Comparison of ENCODE assay signal across 15 mouse cellular contexts in genomic region chr15:77851136-77851535, GRCm38 (mm10). TPM values are rescaled to one million over a fixed set of nuclear protein-coding genes. Genes with fewer than 3 reads are reported as not detected.
A peak's percentile ranks its signal among the peaks of the same experiment; 100 is the strongest.
DNase-seq lines count a peak whose midpoint lies in the region; ATAC-seq and TF ChIP-seq lines count a peak whose summit lies in the region.
"Had no signal": no experiment of that assay in that cellular context is flagged by ENCODE, and none has a peak within 500 bp of the region (broad histone marks: within the 10 kb centered on the region; RNA-seq: fewer than 3 reads in every experiment).

No protein-coding gene starts in this region.

- dilution Hi-C loops in CH12.LX (cut with MboI; ENCODE audit: extremely low pct_ligation_motif_present, extremely low pct_unique_long_range_greater_than_20kb, low sequenced_read_pairs), result no loop called here

- WGBS in heart, adult 2 months, result 26% methylated on average over 3 of the region's 3 CpGs
- WGBS in heart, embryonic 10.5 days, result 33% methylated on average over 3 of the region's 3 CpGs
- WGBS in lung, embryonic 16.5 days, result 15% methylated on average over 3 of the region's 3 CpGs

- H3K36me3 ChIP-seq in heart, adult 2 months (ENCODE audit: control insufficient read depth, insufficient read depth, low read length), result no peaks in the 10 kb centered on the region
- no peaks in the 10 kb centered on the region for H3K36me3 ChIP-seq in heart, embryonic 10.5 days
- H3K36me3 ChIP-seq in CH12.LX (replicated peaks in 1 of 2; ENCODE audit: control insufficient read depth in 1 of 2, insufficient read depth in 1 of 2, low read length in 1 of 2), result no peaks in the 10 kb centered on the region
- no peaks in the 10 kb centered on the region for H3K36me3 ChIP-seq in lung, embryonic 16.5 days (ENCODE audit: control insufficient read depth, insufficient read depth, low read length)
- H3K36me3 ChIP-seq: neural tube, embryonic 13.5 days had no signal

- no peak for TF ChIP-seq POLR2A in heart, adult 2 months (IDR thresholded peaks at IDR 0.05; ENCODE audit: insufficient read depth, low read depth, low read length)
- peak; percentile 44; the same call in 1 of the 2 replicates for TF ChIP-seq POLR2A in CH12.LX (IDR thresholded peaks at IDR 0.05; ENCODE audit: low read depth, low read length)

- H3K4me3 ChIP-seq in heart, adult 2 months, result no peak overlapping the region
- H3K4me3 ChIP-seq in heart, embryonic 10.5 days, result no peak overlapping the region
- no peak overlapping the region for H3K4me3 ChIP-seq in CH12.LX (replicated peaks in 1 of 3; ENCODE audit: low read depth in 2 of 3, low read length in 2 of 3, poor library complexity in 1 of 3)
- no peak overlapping the region for H3K4me3 ChIP-seq in lung, embryonic 16.5 days (ENCODE audit: low read length)
- H3K4me3 ChIP-seq: left cerebral cortex, adult 2 months; neural tube, embryonic 13.5 days had no signal

- H3K4me1 ChIP-seq in heart, adult 2 months (ENCODE audit: control insufficient read depth, insufficient read depth, low read length), result peaks cover 2% of the 10 kb centered on the region; the same call in 1 of the 2 replicates
- peaks cover 15% of the 10 kb centered on the region for H3K4me1 ChIP-seq in heart, embryonic 10.5 days
- peaks cover 34 to 64% of the 10 kb centered on the region in 2 experiments for H3K4me1 ChIP-seq in CH12.LX (ENCODE audit: control insufficient read depth in 1 of 2, insufficient read depth in 2 of 2)
- H3K4me1 ChIP-seq in lung, embryonic 16.5 days (replicated peaks; ENCODE audit: control insufficient read depth, insufficient read depth, low read length), result peaks cover 27% of the 10 kb centered on the region

- ATAC-seq in lung, embryonic 16.5 days (ENCODE audit: low read depth), result peak; percentile 51; the same call in 1 of the 2 replicates
- ATAC-seq in erythroid progenitor cell, adult 5-6 weeks (replicated peaks; ENCODE audit: low FRiP score, poor library complexity, severe bottlenecking), result no peak

- peak overlapping the region; percentile 38 for H3K27ac ChIP-seq in heart, adult 2 months
- H3K27ac ChIP-seq in heart, embryonic 10.5 days, result no peak overlapping the region
- peak overlapping the region; percentile 22; the same call in 1 of the 2 replicates for H3K27ac ChIP-seq in CH12.LX (ENCODE audit: insufficient read depth, low read depth)
- H3K27ac ChIP-seq in lung, embryonic 16.5 days (ENCODE audit: low read length), result 0 out of 2 replicates have a peak overlapping the region, but pooled peaks have one; percentile 45
- H3K27ac ChIP-seq: kidney, postnatal 0 days; left cerebral cortex, adult 2 months; macrophage; neural tube, embryonic 13.5 days had no signal

- intact Hi-C loops in heart, adult 2 months (cut with DNase I), result no loop called here

- DNase-seq in heart, adult 2 months, result peak in 1 of 2 experiments; percentile 67
- DNase-seq in heart, embryonic 10.5 days (ENCODE audit: low spot score), result no peak
- no peak for DNase-seq in CH12.LX (ENCODE audit: extremely low read depth)
- DNase-seq in spleen, postnatal 36 days (ENCODE audit: low spot score in 2 of 2), result peak; percentile 81 to 83
- no peak for DNase-seq in cerebellum, postnatal 10 days
- no peak for DNase-seq in layer of hippocampus, postnatal 14 days (ENCODE audit: low spot score in 2 of 2)
- DNase-seq: adrenal gland, adult 2 months; cerebellum, adult 11 months; right cerebral cortex, postnatal 25 days had no signal

- in situ Hi-C loops in CH12.LX (cut with MboI; ENCODE audit: low pct_ligation_motif_present, low pct_unique_long_range_greater_than_20kb, low sequenced_read_pairs), result no loop called here

- no peaks in the 10 kb centered on the region for H3K9me3 ChIP-seq in heart, embryonic 10.5 days
- H3K9me3 ChIP-seq in CH12.LX (replicated peaks; ENCODE audit: low read length), result no peaks in the 10 kb centered on the region
- no peaks in the 10 kb centered on the region for H3K9me3 ChIP-seq in lung, embryonic 16.5 days (ENCODE audit: control insufficient read depth, low read length)
- H3K9me3 ChIP-seq: neural tube, embryonic 13.5 days had no signal

- peak overlapping the region; percentile 67 for H3K4me2 ChIP-seq in CH12.LX (ENCODE audit: insufficient read depth, low read depth, poor library complexity, severe bottlenecking)
- H3K4me2 ChIP-seq in lung, embryonic 16.5 days (ENCODE audit: low read depth, low read length), result no peak overlapping the region
- H3K4me2 ChIP-seq: neural tube, embryonic 13.5 days had no signal

- no peaks in the 10 kb centered on the region for H3K79me2 ChIP-seq in heart, adult 2 months (replicated peaks; ENCODE audit: control insufficient read depth, insufficient read depth, low read length)
- no peaks in the 10 kb centered on the region for H3K79me2 ChIP-seq in CH12.LX (replicated peaks; ENCODE audit: control insufficient read depth, extremely low read depth, insufficient read depth, poor library complexity, severe bottlenecking)

- TF ChIP-seq CTCF in heart, adult 2 months (IDR thresholded peaks at IDR 0.05), result no peak
- TF ChIP-seq CTCF in CH12.LX (conservative IDR thresholded peaks at IDR 0.05 in 1 of 2, IDR thresholded peaks at IDR 0.05 in 1 of 2; ENCODE audit: low read depth in 2 of 2, low read length in 2 of 2), result no peak

- H3K27me3 ChIP-seq in heart, adult 2 months (ENCODE audit: control insufficient read depth, insufficient read depth, low read length), result no peaks in the 10 kb centered on the region
- no peaks in the 10 kb centered on the region for H3K27me3 ChIP-seq in heart, embryonic 10.5 days (ENCODE audit: insufficient read depth, poor library complexity, severe bottlenecking)
- H3K27me3 ChIP-seq in CH12.LX (replicated peaks), result no peaks in the 10 kb centered on the region
- H3K27me3 ChIP-seq in lung, embryonic 16.5 days (ENCODE audit: control insufficient read depth, insufficient read depth, low read depth, low read length), result no peaks in the 10 kb centered on the region
- H3K27me3 ChIP-seq: neural tube, embryonic 13.5 days had no signal

- H3K9ac ChIP-seq in heart, adult 2 months (ENCODE audit: low read depth, low read length), result no peak overlapping the region
- H3K9ac ChIP-seq in CH12.LX (ENCODE audit: insufficient read depth, low read depth), result no peak overlapping the region
- no peak overlapping the region for H3K9ac ChIP-seq in lung, embryonic 16.5 days (ENCODE audit: low read length)
- H3K9ac ChIP-seq: neural tube, embryonic 13.5 days had no signal

- no peak for TF ChIP-seq EP300 in heart, adult 2 months (IDR thresholded peaks at IDR 0.05; ENCODE audit: insufficient read depth, low read depth, low read length)
- no peak for TF ChIP-seq EP300 in CH12.LX (IDR thresholded peaks at IDR 0.05; ENCODE audit: low read length)

- TF ChIP-seq RAD21 in CH12.LX (IDR thresholded peaks at IDR 0.05; ENCODE audit: low read depth, low read length), result no peak

TF ChIP-seq in CH12.LX, 34 proteins besides CTCF, POLR2A, EP300 and RAD21:
- TF ChIP-seq MYC (IDR thresholded peaks at IDR 0.05; ENCODE audit: low read depth, low read length) (no peak), ELF1 (IDR thresholded peaks at IDR 0.05; ENCODE audit: low read depth, low read length) (peak; percentile 54; the same call in 1 of the 2 replicates), TBP (conservative IDR thresholded peaks at IDR 0.05; ENCODE audit: low read depth, low read length) (0 out of 2 replicates have a peak, but pooled peaks have one; percentile 20)

RNA-seq across cellular contexts. Expression of gene Myh9, which starts 9.2 kb away (rescaled TPM):
- 100 to 1,000 TPM in 1 of 2 experiments, 10 to 100 TPM in 1; 88.3 to 111 TPM for total RNA-seq in heart, adult 2 months (2021)
- polyA plus RNA-seq in heart, adult 2 months (2012; rRNA removed), result 30.4 and 46.8 TPM in 2 replicates
- polyA plus RNA-seq in heart, embryonic 10.5 days (2016; fragmentation: Nextera tagmentation; extraction: Ambion mirVana), result 34.5 and 37.5 TPM in 2 replicates
- total RNA-seq in CH12.LX (2012; rRNA removed), result 128 and 146 TPM in 2 replicates
- 43.8 and 46.4 TPM in 2 replicates for total RNA-seq in CH12.LX (2014; rRNA removed)
- polyA plus RNA-seq in CH12.LX (2012; ENCODE audit: insufficient read length, low read depth), result 165 and 178 TPM in 2 replicates
- 71.7 and 77.6 TPM in 2 replicates for polyA plus RNA-seq in lung, embryonic 16.5 days (2015; fragmentation: Nextera tagmentation; extraction: Ambion mirVana)
- total RNA-seq in erythroid progenitor cell, adult 5-6 weeks (2015; ENCODE audit: low replicate concordance), result 104 and 105 TPM in 2 replicates
- total RNA-seq in erythroid progenitor cell, adult 5-6 weeks (2017; ENCODE audit: low replicate concordance), result 198 and 213 TPM in 2 replicates
- total RNA-seq in layer of hippocampus, postnatal 14 days (2021), result 10 to 100 TPM; 80.9 to 86.7 TPM

Comparison
In these comparisons a context has a peak if more than half of its experiments do, and no peak if none do; other contexts are left out.
1. DNase-seq: peak in spleen, postnatal 36 days (2 of 2); none in heart, embryonic 10.5 days (single experiment), CH12.LX (single experiment), cerebellum, postnatal 10 days (0 of 2) and layer of hippocampus, postnatal 14 days (0 of 2).